Mouse (Mus musculus) megakaryocyte, embryonic 14.5 days (primary cell): ENCODE measurements around the gene Axin1.

Experiments
- FLI1 ChIP-seq: IDR thresholded peaks from 2 replicates; pipeline ENCODE4 v1.6.1; 2012; ENCODE audit warnings: low read length, inconsistent platforms, mixed read lengths
- GATA1 ChIP-seq: IDR thresholded peaks from 3 replicates; pipeline ENCODE4 v1.6.1; 2012; ENCODE audit warnings: mixed read lengths, low read length, inconsistent platforms, borderline replicate concordance

GRCm38 (mm10) chr17:26125226-26125625, 13.3 kb upstream of the Axin1 start:
- TF ChIP-seq FLI1 (no peak), GATA1 (no peak)
